ENCODE assay signal across 29 mouse cellular contexts in genomic region chr19:53868125-53868524, GRCm38 (mm10). TPM values are rescaled to one million over a fixed set of nuclear protein-coding genes. Genes with fewer than 3 reads are reported as not detected.
DNase-seq lines count a peak whose midpoint lies in the region; ATAC-seq lines count a peak whose summit lies in the region.
"Had no signal": no experiment of that assay in that cellular context is flagged by ENCODE, and none has a peak within 500 bp of the region (broad histone marks: within the 10 kb centered on the region; RNA-seq: fewer than 3 reads in every experiment).

No protein-coding gene starts in this region.

- WGBS in intestine, embryonic 16.5 days = 88% methylated on average over 6 of the region's 6 CpGs
- WGBS in intestine, embryonic 15.5 days = 86% methylated on average over 6 of the region's 6 CpGs

- H3K9ac ChIP-seq in intestine, embryonic 16.5 days (ENCODE audit: low read depth, low read length) = no peak overlapping the region
- H3K9ac ChIP-seq in intestine, embryonic 15.5 days = no peak overlapping the region
- H3K9ac ChIP-seq: embryonic facial prominence, embryonic 12.5 days; heart, embryonic 13.5 days; hindbrain, embryonic 14.5 days; kidney, embryonic 15.5 days; liver, embryonic 14.5 days; midbrain, embryonic 15.5 days had no signal

- no peak overlapping the region for H3K4me3 ChIP-seq in intestine, embryonic 16.5 days (ENCODE audit: low read length)
- H3K4me3 ChIP-seq in intestine, embryonic 15.5 days (replicated peaks) = no peak overlapping the region
- H3K4me3 ChIP-seq: embryonic facial prominence, embryonic 12.5 days; heart, embryonic 13.5 days; kidney, embryonic 15.5 days; midbrain, embryonic 10.5 days; midbrain, embryonic 15.5 days had no signal

- peaks cover 8% of the 10 kb centered on the region for H3K4me1 ChIP-seq in intestine, embryonic 16.5 days (ENCODE audit: control insufficient read depth, insufficient read depth, low read length)
- 0 out of 2 replicates have a peak, but pooled peaks cover 3% of the 10 kb centered on the region for H3K4me1 ChIP-seq in intestine, embryonic 15.5 days (replicated peaks)
- H3K4me1 ChIP-seq: embryonic facial prominence, embryonic 12.5 days; heart, embryonic 13.5 days; kidney, embryonic 15.5 days; midbrain, embryonic 10.5 days; midbrain, embryonic 15.5 days had no signal

- H3K27ac ChIP-seq in intestine, embryonic 16.5 days (ENCODE audit: low read length) = peak overlapping the region; percentile 42
- no peak overlapping the region for H3K27ac ChIP-seq in intestine, embryonic 15.5 days
- H3K27ac ChIP-seq: embryonic facial prominence, embryonic 12.5 days; heart, embryonic 13.5 days; hindbrain, embryonic 14.5 days; kidney, embryonic 15.5 days; liver, embryonic 14.5 days; midbrain, embryonic 10.5 days; midbrain, embryonic 15.5 days had no signal

- no peak for ATAC-seq in intestine, embryonic 16.5 days
- ATAC-seq in intestine, embryonic 15.5 days = no peak
- no peak for ATAC-seq in cerebellum, adult (ENCODE audit: insufficient number of reproducible peaks, low FRiP score, low TSS enrichment)
- ATAC-seq: forebrain, embryonic 14.5 days; midbrain, embryonic 15.5 days had no signal

- intact Hi-C loops in left cerebral cortex, postnatal 25 days (cut with DNase I) = no loop called here
- intact Hi-C loops in left cerebral cortex, postnatal 10 days (cut with DNase I) = no loop called here

- peak; percentile 48 to 81 for DNase-seq in left cerebral cortex, postnatal 25 days (ENCODE audit: low spot score in 2 of 2)
- no peak for DNase-seq in left cerebral cortex, postnatal 10 days (ENCODE audit: extremely low spot score in 1 of 2, low spot score in 2 of 2)
- DNase-seq in brain, adult 2 months (ENCODE audit: low read depth, low spot score) = peak; percentile 83
- DNase-seq in right cerebral cortex, postnatal 36 days (ENCODE audit: low spot score in 2 of 2) = peak; percentile 43 to 68
- DNase-seq: adrenal gland, adult 8-10 months; cerebellum, adult 11 months; cerebellum, adult 9-10 months; cerebellum, postnatal 36 days; embryo, embryonic 11 days; gastrocnemius, postnatal 10 days; heart, postnatal 10 days; kidney, adult 18-20 months; kidney, postnatal 25 days; liver; lung, adult 2 months; lung, postnatal 10 days; spleen, adult 18-20 months had no signal

- no peaks in the 10 kb centered on the region for H3K27me3 ChIP-seq in intestine, embryonic 16.5 days (replicated peaks; ENCODE audit: control insufficient read depth, insufficient read depth, low read length)
- H3K27me3 ChIP-seq in intestine, embryonic 15.5 days (replicated peaks) = no peaks in the 10 kb centered on the region
- H3K27me3 ChIP-seq: embryonic facial prominence, embryonic 12.5 days; heart, embryonic 13.5 days; kidney, embryonic 15.5 days; midbrain, embryonic 15.5 days had no signal

- no peak overlapping the region for H3K4me2 ChIP-seq in intestine, embryonic 16.5 days (ENCODE audit: low read depth, low read length)
- H3K4me2 ChIP-seq in intestine, embryonic 15.5 days (replicated peaks) = no peak overlapping the region
- H3K4me2 ChIP-seq: embryonic facial prominence, embryonic 12.5 days; heart, embryonic 13.5 days; hindbrain, embryonic 14.5 days; kidney, embryonic 15.5 days; midbrain, embryonic 15.5 days had no signal

- no peaks in the 10 kb centered on the region for H3K36me3 ChIP-seq in intestine, embryonic 16.5 days (ENCODE audit: control insufficient read depth, insufficient read depth, low read length)
- no peaks in the 10 kb centered on the region for H3K36me3 ChIP-seq in intestine, embryonic 15.5 days
- H3K36me3 ChIP-seq: embryonic facial prominence, embryonic 12.5 days; G1E; kidney, embryonic 15.5 days; midbrain, embryonic 10.5 days; midbrain, embryonic 15.5 days had no signal

- no peaks in the 10 kb centered on the region for H3K9me3 ChIP-seq in intestine, embryonic 16.5 days (ENCODE audit: control insufficient read depth, low read length)
- H3K9me3 ChIP-seq in intestine, embryonic 15.5 days = no peaks in the 10 kb centered on the region
- H3K9me3 ChIP-seq: embryonic facial prominence, embryonic 12.5 days; G1E; heart, embryonic 13.5 days; kidney, embryonic 15.5 days; midbrain, embryonic 10.5 days; midbrain, embryonic 15.5 days had no signal

RNA-seq across cellular contexts. Expression of gene Pdcd4, which starts 23.9 kb away (rescaled TPM):
- 65.7 and 72.7 TPM in 2 replicates for polyA plus RNA-seq in intestine, embryonic 16.5 days (2015; fragmentation: Nextera tagmentation; extraction: Ambion mirVana)
- 65.1 and 73.7 TPM in 2 replicates for polyA plus RNA-seq in intestine, embryonic 15.5 days (2015; fragmentation: Nextera tagmentation; extraction: Ambion mirVana)
- total RNA-seq in left cerebral cortex, postnatal 25 days (2021) = 100 to 1,000 TPM in 1 of 2 experiments, 10 to 100 TPM in 1; 97.3 to 105 TPM
- 100 to 1,000 TPM in 1 of 2 experiments, 10 to 100 TPM in 1; 92.7 to 103 TPM for total RNA-seq in left cerebral cortex, postnatal 10 days (2021)

Comparison
In these comparisons a context has a peak if more than half of its experiments do, and no peak if none do; other contexts are left out.
1. DNase-seq: peak in left cerebral cortex, postnatal 25 days (2 of 2), brain, adult 2 months (single experiment) and right cerebral cortex, postnatal 36 days (2 of 2); none in left cerebral cortex, postnatal 10 days (0 of 2).